Mouse (Mus musculus) monocyte, adult 2 months (primary cell): ENCODE data around the gene Krtdap.
"Not testable (repeated sequence)": the region's sequence is repeated elsewhere in the genome, so short reads cannot be mapped to it uniquely, and the experiment has no call there.

Source experiments
- DNase-seq, 2 experiments: peaks; one replicate each; pipeline ENCODE4 v3.0.0; 2022; ENCODE audit warnings: low spot score in 2 of 2, low read depth in 1 of 2

Krtdap gene

GRCm38 (mm10) chr7:30787377-30788022, at the start of gene Krtdap:
TSS of gene Krtdap (plus strand) at chr7:30787896.
- no peak for DNase-seq

- not testable (repeated sequence) for DNase-seq
Observed at GRCm38 (mm10) chr7:30742570-30742969, 45.1 kb upstream of the Krtdap start.

GRCm38 (mm10) chr7:30743617-30744016, 44.1 kb upstream of the Krtdap start, which contains the start of gene Gapdhs:
TSS of gene Gapdhs (minus strand) at chr7:30743681.
- not testable (repeated sequence) for DNase-seq

- DNase-seq = no peak
Observed at GRCm38 (mm10) chr7:30744022-30744598, 43.6 kb upstream of the Krtdap start.

- DNase-seq = no peak
Observed at GRCm38 (mm10) chr7:30747525-30748204, 40.0 kb upstream of the Krtdap start.

- no peak for DNase-seq
Observed at GRCm38 (mm10) chr7:30749824-30750606, 37.7 kb upstream of the Krtdap start.

GRCm38 (mm10) chr7:30751086-30751669, 36.5 kb upstream of the Krtdap start, which contains the start of gene Sbsn:
TSS of gene Sbsn (plus strand) at chr7:30751471.
- no peak for DNase-seq

- DNase-seq = no peak
Observed at GRCm38 (mm10) chr7:30757001-30757400, 30.7 kb upstream of the Krtdap start.

GRCm38 (mm10) chr7:30758853-30759252, 28.8 kb upstream of the Krtdap start:
- no peak for DNase-seq

GRCm38 (mm10) chr7:30761769-30762352, 25.8 kb upstream of the Krtdap start:
- peak; percentile 21 to 42 for DNase-seq

GRCm38 (mm10) chr7:30763456-30763855, 24.2 kb upstream of the Krtdap start, which contains the start of gene Dmkn:
TSS of gene Dmkn (plus strand) at chr7:30763756.
- no peak for DNase-seq

GRCm38 (mm10) chr7:30765173-30765572, 22.5 kb upstream of the Krtdap start:
- DNase-seq = no peak

GRCm38 (mm10) chr7:30766408-30766807, 21.3 kb upstream of the Krtdap start:
- DNase-seq = no peak

- no peak for DNase-seq
Observed at GRCm38 (mm10) chr7:30769236-30769635, 18.5 kb upstream of the Krtdap start.

GRCm38 (mm10) chr7:30776104-30776503, 11.6 kb upstream of the Krtdap start:
- no peak for DNase-seq

GRCm38 (mm10) chr7:30777081-30777579, 10.6 kb upstream of the Krtdap start:
- DNase-seq = no peak

- no peak for DNase-seq
Observed at GRCm38 (mm10) chr7:30777911-30778310, 9.8 kb upstream of the Krtdap start.

- no peak for DNase-seq
Observed at GRCm38 (mm10) chr7:30781792-30782191, 5.9 kb upstream of the Krtdap start.

GRCm38 (mm10) chr7:30782658-30783057, 5.0 kb upstream of the Krtdap start:
- no peak for DNase-seq

- no peak for DNase-seq
Observed at GRCm38 (mm10) chr7:30785154-30785553, 2.5 kb upstream of the Krtdap start.
